In genomic region chr11:76398798-76399586, GRCm38 (mm10) we compare ENCODE assay signal across 8 mouse cellular contexts. TPM values are rescaled to one million over a fixed set of nuclear protein-coding genes. Genes with fewer than 3 reads are reported as not detected.
DNase-seq lines count a peak whose midpoint lies in the region; ATAC-seq and TF ChIP-seq lines count a peak whose summit lies in the region.

TSS of gene Nxn (minus strand) at chr11:76399140.

- peak; percentile 33; the same call in 1 of the 2 replicates for TF ChIP-seq CTCF in gastrocnemius, adult 2 months (IDR thresholded peaks at IDR 0.05)

- no peaks in the 10 kb centered on the region for H3K36me3 ChIP-seq in hindbrain, embryonic 16.5 days (ENCODE audit: control insufficient read depth, insufficient read depth, low read length)

- H3K9me3 ChIP-seq in hindbrain, embryonic 16.5 days (ENCODE audit: control insufficient read depth, low read length) = no peaks in the 10 kb centered on the region

- H3K4me3 ChIP-seq in gastrocnemius, adult 2 months = peak within 1 kb of the TSS; percentile 95
- H3K4me3 ChIP-seq in hindbrain, embryonic 16.5 days (ENCODE audit: low read length) = peak within 1 kb of the TSS; percentile 91

- peaks cover 13% of the 10 kb centered on the region for H3K4me1 ChIP-seq in hindbrain, embryonic 16.5 days (ENCODE audit: control insufficient read depth, insufficient read depth, low read depth, low read length)

- peak within 1 kb of the TSS; percentile 97 for H3K4me2 ChIP-seq in hindbrain, embryonic 16.5 days (ENCODE audit: low read length)

- intact Hi-C loops in gastrocnemius, adult 2 months (cut with DNase I) = loop anchor here (1.0 to 5.0 kb wide), 4 partner anchors 18 to 146 kb away; no protein-coding TSS in a partner anchor
- intact Hi-C loops in left cerebral cortex, postnatal 14 days (cut with DNase I) = no loop called here

- DNase-seq in ZHBTc4 (ENCODE audit: low read depth, low spot score) = peak; percentile 95
- DNase-seq in cerebellum, postnatal 36 days = peak; percentile 89 to 94
- peak; percentile 99 for DNase-seq in gastrocnemius, adult 2 months
- DNase-seq in left cerebral cortex, postnatal 14 days (ENCODE audit: low spot score in 2 of 2) = peak in 1 of 2 experiments; percentile 79
- peak; percentile 77 for DNase-seq in right cerebral cortex, postnatal 14 days
- DNase-seq in urinary bladder, postnatal 36 days (ENCODE audit: low spot score in 2 of 2) = peak; percentile 94 to 96

- H3K9ac ChIP-seq in hindbrain, embryonic 16.5 days (ENCODE audit: low read depth, low read length) = peak within 1 kb of the TSS; percentile 81

- H3K27ac ChIP-seq in gastrocnemius, adult 2 months = peak within 1 kb of the TSS; percentile 96
- H3K27ac ChIP-seq in hindbrain, embryonic 16.5 days (ENCODE audit: low read depth, low read length) = peak within 1 kb of the TSS; percentile 90

- H3K27me3 ChIP-seq in hindbrain, embryonic 16.5 days (replicated peaks; ENCODE audit: control insufficient read depth, insufficient read depth, low read length) = no peaks in the 10 kb centered on the region

- under 1% methylated on average over 54 of the region's 70 CpGs for WGBS in hindbrain, embryonic 16.5 days

- ATAC-seq in hindbrain, embryonic 16.5 days = peak; percentile 90
- peak; percentile 92 for ATAC-seq in megakaryocyte-erythroid progenitor cell, adult 5-6 weeks (replicated peaks; ENCODE audit: low FRiP score, low TSS enrichment, poor library complexity, severe bottlenecking)

RNA-seq across cellular contexts. Expression of gene Nxn, which starts in this region (rescaled TPM):
- 10 to 100 TPM; 42.0 to 49.3 TPM for total RNA-seq in gastrocnemius, adult 2 months (2021)
- polyA plus RNA-seq in hindbrain, embryonic 16.5 days (2015; fragmentation: Nextera tagmentation; extraction: Ambion mirVana) = 22.2 and 28.8 TPM in 2 replicates
- total RNA-seq in left cerebral cortex, postnatal 14 days (2021) = 10 to 100 TPM; 10.1 to 12.2 TPM
- total RNA-seq in megakaryocyte-erythroid progenitor cell, adult 5-6 weeks (2014; fragmentation: Nextera tagmentation) = 3.0 and 8.8 TPM in 2 replicates
- total RNA-seq in megakaryocyte-erythroid progenitor cell, adult 5-6 weeks (2017) = 4.0 and 4.5 TPM in 2 replicates
